Mouse (Mus musculus) forebrain, embryonic 15.5 days (tissue): ENCODE data around the gene Acd. TPM values are rescaled to one million over a fixed set of nuclear protein-coding genes. Genes with fewer than 3 reads are reported as not detected.

Source experiments
- ATAC-seq: fragments of 200-750 bp; cut with Nextera tagmentation; replicated peaks from 2 replicates; pipeline ENCODE4 v1.8.0; 2017; ENCODE audit warnings: mild to moderate bottlenecking, moderate TSS enrichment, moderate library complexity
- H3K27ac ChIP-seq: fragments of 300-500 bp; sonication (generic); replicated peaks from 2 replicates; pipeline ENCODE4 v1.5.1; 2015; ENCODE audit warnings: mild to moderate bottlenecking, inconsistent platforms
- H3K27me3 ChIP-seq: fragments of 300-500 bp; sonication (generic); 2 replicates; pipeline ENCODE4 v1.6.1; 2015; ENCODE audit warnings: inconsistent platforms
- H3K36me3 ChIP-seq: fragments of 300-500 bp; sonication (generic); 2 replicates; pipeline ENCODE4 v1.6.1; 2015; ENCODE audit warnings: mild to moderate bottlenecking, inconsistent platforms
- H3K4me1 ChIP-seq: fragments of 300-500 bp; sonication (generic); 2 replicates; pipeline ENCODE4 v1.6.1; 2015; ENCODE audit warnings: inconsistent platforms
- H3K4me2 ChIP-seq: fragments of 300-500 bp; sonication (generic); replicated peaks from 2 replicates; pipeline ENCODE4 v1.6.1; 2015; ENCODE audit warnings: mild to moderate bottlenecking, inconsistent platforms
- H3K4me3 ChIP-seq: fragments of 300-500 bp; sonication (generic); 2 replicates; pipeline ENCODE4 v1.5.1; 2015; ENCODE audit warnings: mild to moderate bottlenecking, inconsistent platforms
- H3K9ac ChIP-seq: fragments of 300-500 bp; sonication (generic); replicated peaks from 2 replicates; pipeline ENCODE4 v1.6.1; 2015; ENCODE audit warnings: mild to moderate bottlenecking, inconsistent platforms
- H3K9me3 ChIP-seq: fragments of 300-500 bp; sonication (generic); 2 replicates; pipeline ENCODE4 v1.6.1; 2016; ENCODE audit warnings: inconsistent platforms
- WGBS: fragments of 180-500 bp; shearing (Covaris S2); methylation state at CpG from one replicate; pipeline ENCODE4 v1.1.7; 2015; ENCODE audit warnings: mixed read lengths; 5-methylcytosine and 5-hydroxymethylcytosine counted together
- polyA plus RNA-seq: library from polyadenylated mRNA; unstranded; fragments of >200 nt; fragmentation: Nextera tagmentation; extraction: Ambion mirVana; gene quantifications from 2 replicates; pipeline ENCODE4 v1.2.1, GENCODE M21; 2015

Acd gene
- polyA plus RNA-seq, 1 experiment from 2014 or later, result 105 TPM

DNA sequence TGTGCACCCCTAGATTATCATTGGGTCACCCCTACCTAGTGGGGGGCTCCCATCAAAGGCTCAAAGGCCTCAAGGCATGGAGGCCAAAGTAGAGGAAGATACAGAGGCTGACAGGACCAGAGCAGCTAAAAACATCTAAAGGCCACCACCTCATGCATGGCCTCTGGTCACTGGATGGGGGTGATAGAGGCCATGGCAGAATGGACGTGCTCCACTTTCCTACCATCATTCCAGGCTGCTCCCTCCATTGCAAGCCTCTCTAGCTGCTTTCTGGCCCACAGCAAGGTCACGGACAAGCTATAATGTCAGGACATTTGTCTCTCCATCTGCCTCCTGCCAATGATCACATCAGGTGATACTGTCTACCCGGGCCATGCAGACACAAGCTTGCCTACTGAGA, 11.4 kb upstream of the Acd start:
- no peak overlapping the region for H3K4me3 ChIP-seq
- H3K27me3 ChIP-seq, result no peaks in the 10 kb centered on the region
- WGBS, result 90% methylated on average over 3 of the region's 3 CpGs
- no peaks in the 10 kb centered on the region for H3K9me3 ChIP-seq
- H3K36me3 ChIP-seq, result peaks cover 13% of the 10 kb centered on the region
- ATAC-seq, result no peak
- no peak overlapping the region for H3K4me2 ChIP-seq
- H3K4me1 ChIP-seq, result peaks cover 7% of the 10 kb centered on the region
- H3K27ac ChIP-seq, result no peak overlapping the region
- H3K9ac ChIP-seq, result no peak overlapping the region

DNA sequence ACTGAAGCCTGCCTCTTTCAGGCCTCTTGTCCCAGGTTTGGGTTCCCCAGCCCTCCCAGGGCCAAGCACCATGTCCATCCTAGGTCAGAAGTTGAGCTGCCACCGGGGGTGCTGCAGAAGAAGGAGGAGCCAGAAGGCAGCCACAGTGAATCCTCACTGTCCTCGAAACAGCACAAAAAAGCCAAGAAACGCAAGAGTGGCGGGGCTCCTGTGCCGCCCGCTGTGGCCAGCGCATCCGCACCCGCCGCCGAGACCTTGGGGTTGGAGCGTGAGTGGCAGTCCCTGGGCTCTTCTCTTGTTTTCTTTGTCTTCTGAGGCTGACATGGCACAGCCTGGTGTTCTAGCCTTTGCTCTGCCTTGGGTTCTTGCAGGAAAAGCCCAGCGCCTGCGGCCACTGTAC, 8.4 kb upstream of the Acd start:
- Histone ChIP-seq H3K9me3 (no peaks in the 10 kb centered on the region), H3K27ac (no peak overlapping the region), H3K4me1 (peaks cover 19% of the 10 kb centered on the region), H3K27me3 (no peaks in the 10 kb centered on the region), H3K36me3 (no peaks in the 10 kb centered on the region), H3K9ac (no peak overlapping the region), H3K4me3 (no peak overlapping the region), H3K4me2 (no peak overlapping the region)
- ATAC-seq, result no peak
- WGBS, result 82% methylated on average over 14 of the region's 14 CpGs

DNA sequence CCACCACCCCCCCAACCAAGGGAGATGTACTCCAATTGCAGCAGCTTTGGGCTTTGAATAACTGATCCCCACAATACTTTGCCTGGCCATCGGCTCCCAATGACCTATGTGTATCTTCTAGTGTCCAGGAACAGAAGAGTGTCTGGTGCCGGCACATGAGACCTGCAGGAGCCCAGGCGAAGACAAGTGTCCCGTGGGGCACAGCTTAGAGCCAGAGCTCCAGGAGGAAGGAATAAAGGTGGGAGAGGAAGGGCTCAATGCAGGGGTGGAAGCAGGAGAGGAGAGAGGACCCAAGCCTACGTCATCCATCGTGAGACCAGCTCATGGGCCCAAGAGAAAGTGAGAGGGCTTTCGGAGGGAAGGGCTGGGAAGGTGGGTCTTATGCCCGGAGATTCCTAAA, 7.8 kb upstream of the Acd start:
- 90% methylated on average over 8 of the region's 8 CpGs for WGBS
- H3K9ac ChIP-seq, result no peak overlapping the region
- peaks cover 19% of the 10 kb centered on the region for H3K4me1 ChIP-seq
- no peak overlapping the region for H3K4me2 ChIP-seq
- ATAC-seq, result peak; percentile 0; the same call in 1 of the 2 replicates
- H3K36me3 ChIP-seq, result peaks cover 3% of the 10 kb centered on the region; the same call in 1 of the 2 replicates
- no peaks in the 10 kb centered on the region for H3K9me3 ChIP-seq
- no peak overlapping the region for H3K27ac ChIP-seq
- no peak overlapping the region for H3K4me3 ChIP-seq
- H3K27me3 ChIP-seq, result no peaks in the 10 kb centered on the region

DNA sequence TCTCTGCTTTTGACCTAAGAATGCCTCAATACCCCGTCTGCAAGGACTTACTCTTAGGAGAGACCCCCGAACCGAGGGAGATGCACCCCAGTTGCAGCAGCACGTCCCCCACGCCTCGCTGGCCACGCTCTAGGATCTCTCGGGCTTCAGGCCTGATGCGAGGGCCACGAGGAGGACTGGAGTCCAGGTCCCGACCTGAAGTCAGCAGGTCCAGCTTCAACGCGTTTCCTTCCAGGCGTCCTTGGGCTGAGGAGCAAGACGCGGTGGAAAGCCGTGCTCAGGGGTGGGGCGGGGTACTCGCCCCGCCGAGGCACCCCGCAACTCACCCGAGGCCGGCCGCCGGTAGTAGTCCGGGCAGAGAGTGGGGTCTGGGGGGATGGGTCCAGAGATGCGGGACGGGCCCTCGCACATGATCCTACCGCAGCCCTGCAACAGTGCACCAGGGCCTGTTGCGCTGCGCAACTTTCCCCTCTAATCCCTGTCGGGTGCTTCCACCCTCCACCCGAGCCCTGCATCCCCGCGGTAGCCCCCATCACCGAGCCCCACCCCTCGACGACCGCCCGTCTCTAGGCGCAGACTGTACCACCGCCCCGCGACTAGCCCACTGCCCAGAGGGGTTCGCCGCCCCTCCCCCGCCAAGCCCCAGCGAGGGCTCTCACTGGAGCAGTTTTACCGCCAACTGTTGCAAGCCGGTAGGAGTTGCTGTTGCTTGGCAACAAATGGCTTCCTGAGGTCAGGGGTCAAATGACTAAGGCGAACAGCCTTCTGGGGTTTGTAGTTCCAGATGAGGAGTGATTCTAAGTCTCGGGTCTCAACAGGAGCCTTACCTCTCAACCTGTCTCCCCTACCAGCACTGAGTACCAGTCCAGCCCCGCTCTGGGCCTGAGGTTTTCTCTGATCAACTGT, 6.8 kb upstream of the Acd start, which contains the start of the genes 4933405L10Rik and Enkd1:
Gene 4933405L10Rik, plus strand, starts transcription at position 158 of the 906 bp plus-strand sequence.
Gene Enkd1, minus strand, starts transcription at position 713 of the 906 bp plus-strand sequence.
- Histone ChIP-seq H3K4me1 (peaks cover 19% of the 10 kb centered on the region), H3K9ac (peak within 1 kb of the TSS; percentile 62), H3K27ac (no peak within 1 kb of the TSS), H3K9me3 (no peaks in the 10 kb centered on the region), H3K27me3 (no peaks in the 10 kb centered on the region), H3K4me3 (peak within 1 kb of the TSS; percentile 61), H3K36me3 (peaks cover 9% of the 10 kb centered on the region), H3K4me2 (peak within 1 kb of the TSS; percentile 96)
- ATAC-seq, result peak; percentile 84
- under 1% methylated on average over 55 of the region's 55 CpGs for WGBS

DNA sequence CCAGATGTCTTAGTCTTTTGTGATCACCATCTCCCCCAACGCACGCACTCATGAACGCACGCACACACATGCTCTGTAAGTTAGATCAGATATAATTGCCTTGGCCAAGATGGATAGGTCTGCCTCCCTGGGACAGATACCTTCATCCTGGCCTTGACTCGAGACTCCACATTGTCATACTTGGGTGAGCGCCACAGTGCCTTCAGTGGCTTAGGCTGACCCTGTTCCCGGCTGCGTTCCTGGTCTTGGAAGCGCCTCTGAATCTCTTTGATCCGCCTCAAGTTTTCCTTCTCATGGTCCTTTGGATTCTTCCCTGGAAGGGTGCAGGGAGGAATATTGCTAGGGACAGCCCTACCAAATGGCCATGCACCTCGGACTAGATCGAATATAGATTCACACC, 5.5 kb upstream of the Acd start:
- Histone ChIP-seq H3K4me1 (peaks cover 28% of the 10 kb centered on the region), H3K36me3 (peaks cover 9% of the 10 kb centered on the region), H3K27ac (no peak overlapping the region), H3K9me3 (no peaks in the 10 kb centered on the region), H3K4me2 (peak overlapping the region; percentile 96), H3K27me3 (no peaks in the 10 kb centered on the region), H3K4me3 (peak overlapping the region; percentile 61), H3K9ac (0 out of 2 replicates have a peak overlapping the region, but pooled peaks have one; percentile 62)
- no peak for ATAC-seq
- WGBS, result 75% methylated on average over 12 of the region's 12 CpGs

DNA sequence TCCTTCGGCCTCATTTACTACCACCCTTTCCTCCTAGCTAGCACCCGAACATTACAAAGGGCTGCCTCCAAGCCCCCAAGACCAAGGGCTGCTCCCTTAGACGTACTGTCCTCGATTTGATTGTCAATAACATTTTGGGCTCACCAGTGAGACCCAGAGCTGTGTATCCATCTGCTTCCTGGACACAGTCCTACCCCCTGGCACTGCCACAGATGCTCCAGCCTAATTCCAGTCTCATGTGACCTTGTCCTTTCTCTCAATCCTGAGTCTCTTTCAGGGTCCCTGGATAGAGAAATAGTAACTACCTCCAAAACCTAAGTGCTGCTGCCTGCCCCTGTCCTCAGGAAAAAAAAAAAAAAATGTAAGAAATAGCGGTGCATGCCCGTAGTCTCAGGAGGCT, 4.1 kb upstream of the Acd start:
- Histone ChIP-seq H3K4me1 (peaks cover 34% of the 10 kb centered on the region), H3K4me2 (no peak overlapping the region), H3K36me3 (peaks cover 9% of the 10 kb centered on the region), H3K4me3 (no peak overlapping the region), H3K9ac (no peak overlapping the region), H3K27me3 (no peaks in the 10 kb centered on the region), H3K9me3 (no peaks in the 10 kb centered on the region), H3K27ac (no peak overlapping the region)
- ATAC-seq, result no peak
- WGBS, result 94% methylated on average over 6 of the region's 6 CpGs

DNA sequence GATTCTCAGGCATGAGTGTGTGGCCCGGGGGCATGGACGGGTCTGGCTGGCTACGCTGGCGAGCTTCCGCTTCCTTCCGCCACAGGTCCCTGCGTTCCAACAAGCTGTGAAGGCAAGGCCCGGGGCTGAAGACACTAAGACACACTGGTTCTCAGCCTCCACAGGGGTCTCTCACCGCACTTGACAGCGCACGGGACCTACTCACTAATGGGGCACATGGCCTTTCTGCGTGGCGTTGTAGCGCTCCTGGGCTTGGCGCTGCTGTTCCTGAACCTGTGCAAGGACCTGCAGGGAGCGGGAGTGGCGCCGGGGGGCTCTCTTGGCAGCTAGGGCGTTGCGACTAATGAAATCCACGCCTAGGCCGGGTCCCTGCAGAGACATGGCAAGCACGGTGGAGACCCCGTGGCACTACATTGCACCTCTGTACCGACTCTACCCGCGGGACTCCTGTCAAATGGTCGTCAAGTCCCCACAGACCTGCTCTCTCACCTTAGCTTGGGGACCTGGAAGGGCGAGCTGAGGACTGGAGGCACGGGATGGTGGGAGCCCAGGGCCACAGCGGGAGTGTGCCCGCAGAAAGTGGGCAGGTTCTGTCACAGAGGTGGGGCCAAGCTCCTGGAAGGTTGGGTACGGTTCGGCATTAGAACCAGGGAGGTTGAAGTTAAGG, 3.4 kb upstream of the Acd start:
- peaks cover 40% of the 10 kb centered on the region for H3K4me1 ChIP-seq
- H3K27me3 ChIP-seq, result no peaks in the 10 kb centered on the region
- H3K4me3 ChIP-seq, result no peak overlapping the region
- H3K36me3 ChIP-seq, result peaks cover 9% of the 10 kb centered on the region
- no peak overlapping the region for H3K9ac ChIP-seq
- H3K4me2 ChIP-seq, result no peak overlapping the region
- H3K27ac ChIP-seq, result no peak overlapping the region
- no peaks in the 10 kb centered on the region for H3K9me3 ChIP-seq
- no peak for ATAC-seq
- 93% methylated on average over 34 of the region's 34 CpGs for WGBS

DNA sequence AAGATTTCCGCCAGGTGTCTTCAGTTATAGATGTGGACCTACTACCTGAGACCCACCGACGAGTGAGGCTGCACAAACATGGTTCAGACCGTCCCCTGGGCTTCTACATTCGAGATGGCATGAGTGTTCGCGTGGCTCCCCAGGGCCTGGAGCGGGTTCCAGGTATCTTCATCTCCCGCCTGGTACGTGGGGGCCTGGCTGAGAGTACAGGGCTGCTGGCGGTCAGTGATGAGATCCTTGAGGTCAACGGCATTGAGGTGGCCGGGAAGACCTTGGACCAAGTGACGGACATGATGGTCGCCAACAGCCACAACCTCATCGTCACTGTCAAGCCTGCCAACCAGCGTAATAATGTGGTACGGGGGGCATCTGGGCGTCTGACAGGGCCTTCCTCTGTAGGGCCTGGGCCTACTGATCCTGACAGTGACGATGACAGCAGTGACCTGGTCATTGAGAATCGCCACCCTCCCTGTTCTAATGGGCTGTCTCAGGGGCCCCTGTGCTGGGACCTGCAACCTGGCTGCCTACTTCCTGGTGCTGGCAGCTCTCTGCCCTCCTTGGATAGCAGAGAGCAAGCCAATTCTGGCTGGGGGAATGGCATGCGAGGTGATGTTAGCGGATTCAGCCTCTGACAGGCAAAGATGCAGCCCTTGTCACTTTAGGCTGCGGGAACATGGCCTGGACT, 2.0 kb upstream of the Acd start:
- H3K9ac ChIP-seq, result no peak overlapping the region
- ATAC-seq, result no peak
- no peaks in the 10 kb centered on the region for H3K9me3 ChIP-seq
- 90% methylated on average over 24 of the region's 24 CpGs for WGBS
- peaks cover 19% of the 10 kb centered on the region for H3K36me3 ChIP-seq
- no peak overlapping the region for H3K27ac ChIP-seq
- no peak overlapping the region for H3K4me2 ChIP-seq
- no peaks in the 10 kb centered on the region for H3K27me3 ChIP-seq
- peaks cover 37% of the 10 kb centered on the region for H3K4me1 ChIP-seq
- 0 out of 2 replicates have a peak overlapping the region, but pooled peaks have one; percentile 58 for H3K4me3 ChIP-seq

DNA sequence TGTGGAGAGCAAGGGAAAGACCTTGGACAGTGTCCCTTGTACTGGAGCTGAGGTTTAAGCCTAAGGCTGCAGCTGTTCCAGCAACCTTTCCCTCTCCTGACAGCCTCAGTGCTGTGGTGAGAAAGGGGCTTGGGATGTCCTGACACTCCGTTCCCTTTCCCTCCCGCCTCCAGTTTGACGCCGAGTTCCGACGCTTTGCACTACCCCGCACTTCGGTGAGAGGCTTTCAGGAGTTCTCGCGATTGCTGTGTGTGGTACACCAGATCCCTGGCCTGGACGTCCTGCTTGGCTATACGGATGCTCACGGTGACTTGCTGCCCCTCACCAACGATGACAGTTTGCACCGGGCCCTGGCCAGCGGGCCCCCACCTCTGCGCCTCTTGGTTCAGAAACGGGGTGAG, 1.1 kb upstream of the Acd start:
- Histone ChIP-seq H3K4me2 (peak overlapping the region; percentile 96), H3K9me3 (no peaks in the 10 kb centered on the region)

DNA sequence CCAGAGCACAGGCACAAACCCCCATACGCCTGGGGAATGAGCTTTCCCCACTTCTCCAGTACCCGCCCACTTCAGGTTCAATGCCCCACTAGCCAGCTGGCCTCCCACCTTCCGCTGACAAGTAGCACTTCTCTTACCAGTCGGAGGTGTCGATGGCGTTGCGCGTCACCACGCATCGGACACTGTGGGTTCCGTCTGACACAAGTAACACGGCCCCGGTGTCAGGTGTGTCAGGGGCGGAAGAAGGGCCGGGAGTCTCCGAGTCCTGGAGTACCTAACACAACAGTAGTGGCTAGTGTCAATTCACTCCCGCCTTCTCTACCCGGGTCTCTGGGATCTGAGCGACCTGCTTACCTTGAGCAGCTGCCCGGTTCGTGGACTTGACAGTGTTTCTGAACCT, 336 bp downstream of the Acd start:
- under 1% methylated on average over 21 of the region's 21 CpGs for WGBS
- Histone ChIP-seq H3K4me2 (peak overlapping the region; percentile 96), H3K9ac (peak overlapping the region; percentile 60), H3K4me3 (peak overlapping the region; percentile 58), H3K4me1 (peaks cover 22% of the 10 kb centered on the region), H3K27me3 (no peaks in the 10 kb centered on the region), H3K27ac (peak overlapping the region; percentile 95), H3K36me3 (peaks cover 38% of the 10 kb centered on the region), H3K9me3 (no peaks in the 10 kb centered on the region)
- ATAC-seq, result peak; percentile 44

More for the DNA sequence above, 1.1 kb upstream of the Acd start:
- peak; percentile 26 for ATAC-seq
- peak overlapping the region; percentile 95 for H3K27ac ChIP-seq
- peak overlapping the region; percentile 58 for H3K4me3 ChIP-seq
- peaks cover 27% of the 10 kb centered on the region for H3K36me3 ChIP-seq
- WGBS, result 29% methylated on average over 18 of the region's 18 CpGs
- no peaks in the 10 kb centered on the region for H3K27me3 ChIP-seq
- peaks cover 30% of the 10 kb centered on the region for H3K4me1 ChIP-seq
- H3K9ac ChIP-seq, result peak overlapping the region; percentile 61

DNA sequence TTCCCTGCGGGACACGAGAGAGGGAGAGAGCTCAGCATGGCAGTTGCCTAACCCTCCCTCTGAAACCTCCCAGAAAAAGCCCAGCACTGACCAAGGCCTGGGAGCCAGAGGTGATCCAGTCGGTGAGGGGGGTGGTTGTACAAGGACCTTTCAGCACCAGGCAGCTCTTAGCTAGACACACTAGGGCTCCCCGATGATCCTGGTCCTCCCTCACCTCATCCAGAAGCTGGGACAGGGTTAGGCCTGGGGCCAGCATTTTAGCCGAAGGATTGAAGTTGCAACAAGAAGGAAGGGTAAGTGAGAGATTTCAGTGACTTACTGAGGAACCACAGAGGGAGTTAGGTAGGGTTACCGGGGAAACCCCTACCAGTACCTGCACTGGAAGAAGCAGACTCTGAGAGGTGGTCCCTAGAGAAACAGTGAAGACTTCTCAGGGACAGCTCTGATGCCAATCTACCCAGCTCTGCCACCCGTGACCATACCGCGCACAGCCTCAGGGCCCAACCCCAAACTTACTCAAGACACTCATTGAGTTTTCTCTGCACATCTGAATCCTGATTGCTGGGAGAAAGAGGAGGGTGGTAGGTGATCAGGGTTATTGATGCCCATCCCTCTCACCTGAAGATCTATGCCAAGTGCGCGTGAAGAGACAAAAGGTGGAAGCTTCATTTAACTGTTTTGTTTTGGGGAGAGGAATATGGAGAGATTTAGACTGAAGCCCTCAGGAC, 1.2 kb downstream of the Acd start:
- H3K36me3 ChIP-seq, result peaks cover 38% of the 10 kb centered on the region
- peaks cover 31% of the 10 kb centered on the region for H3K4me1 ChIP-seq
- peak overlapping the region; percentile 96 for H3K4me2 ChIP-seq
- H3K27me3 ChIP-seq, result no peaks in the 10 kb centered on the region
- peak overlapping the region; percentile 58 for H3K4me3 ChIP-seq
- ATAC-seq, result no peak
- H3K27ac ChIP-seq, result no peak overlapping the region
- peak overlapping the region; percentile 60; the same call in 1 of the 2 replicates for H3K9ac ChIP-seq
- no peaks in the 10 kb centered on the region for H3K9me3 ChIP-seq
- WGBS, result 93% methylated on average over 11 of the region's 11 CpGs
